Mouse (Mus musculus) 3T3-L1 (cell line): Measurements from ENCODE around the gene Wdr91.

ENCODE experiments used
- DNase-seq: peaks from one replicate; pipeline ENCODE4 v3.0.0-alpha.2; 2015; ENCODE audit warnings: low read depth, low spot score

Wdr91 gene

GRCm38 (mm10) chr6:34919146-34919545 lies 8.5 kb upstream of the Wdr91 start:
- no peak for DNase-seq

- no peak for DNase-seq
These were observed 3.8 kb upstream of the Wdr91 start for GRCm38 (mm10) chr6:34914462-34914861.

GRCm38 (mm10) chr6:34913341-34914040 lies 2.8 kb upstream of the Wdr91 start:
- no peak for DNase-seq

- no peak for DNase-seq
These were observed 888 bp downstream of the Wdr91 start for GRCm38 (mm10) chr6:34909631-34910345.

GRCm38 (mm10) chr6:34907696-34908260 lies 2.9 kb downstream of the Wdr91 start:
- no peak for DNase-seq

GRCm38 (mm10) chr6:34907121-34907614 lies 3.5 kb downstream of the Wdr91 start:
- DNase-seq = no peak

GRCm38 (mm10) chr6:34906661-34907060 lies 4.0 kb downstream of the Wdr91 start:
- DNase-seq = no peak

GRCm38 (mm10) chr6:34906125-34906524 lies 4.6 kb downstream of the Wdr91 start:
- DNase-seq = peak; percentile 19

- no peak for DNase-seq
These were observed 6.3 kb downstream of the Wdr91 start for GRCm38 (mm10) chr6:34904361-34904760.

- no peak for DNase-seq
These were observed 6.8 kb downstream of the Wdr91 start for GRCm38 (mm10) chr6:34903851-34904250.

GRCm38 (mm10) chr6:34903441-34903840 lies 7.2 kb downstream of the Wdr91 start:
- no peak for DNase-seq

- no peak for DNase-seq
These were observed 8.1 kb downstream of the Wdr91 start for GRCm38 (mm10) chr6:34902578-34902977.

GRCm38 (mm10) chr6:34901911-34902444 lies 8.7 kb downstream of the Wdr91 start:
- DNase-seq = no peak

GRCm38 (mm10) chr6:34900990-34901389 lies 9.7 kb downstream of the Wdr91 start:
- DNase-seq = no peak

- no peak for DNase-seq
These were observed 11.5 kb downstream of the Wdr91 start for GRCm38 (mm10) chr6:34899127-34899526.

- no peak for DNase-seq
These were observed 14.4 kb downstream of the Wdr91 start for GRCm38 (mm10) chr6:34896168-34896780.

GRCm38 (mm10) chr6:34895569-34895968 lies 15.1 kb downstream of the Wdr91 start:
- DNase-seq = no peak

GRCm38 (mm10) chr6:34889185-34889584 lies 21.5 kb downstream of the Wdr91 start:
- DNase-seq = no peak

GRCm38 (mm10) chr6:34887131-34887850 lies 23.4 kb downstream of the Wdr91 start:
- DNase-seq = no peak

- no peak for DNase-seq
These were observed 26.0 kb downstream of the Wdr91 start for GRCm38 (mm10) chr6:34884724-34885123.

GRCm38 (mm10) chr6:34879911-34880475 lies 30.7 kb downstream of the Wdr91 start:
- DNase-seq = peak; percentile 85
